Mouse (Mus musculus): ENCODE results near the gene Tspan18. TPM values are rescaled to one million over a fixed set of nuclear protein-coding genes. Genes with fewer than 3 reads are reported as not detected.

Gene Tspan18
- polyA plus RNA-seq, 1 experiment, result 10.6 TPM

DNA sequence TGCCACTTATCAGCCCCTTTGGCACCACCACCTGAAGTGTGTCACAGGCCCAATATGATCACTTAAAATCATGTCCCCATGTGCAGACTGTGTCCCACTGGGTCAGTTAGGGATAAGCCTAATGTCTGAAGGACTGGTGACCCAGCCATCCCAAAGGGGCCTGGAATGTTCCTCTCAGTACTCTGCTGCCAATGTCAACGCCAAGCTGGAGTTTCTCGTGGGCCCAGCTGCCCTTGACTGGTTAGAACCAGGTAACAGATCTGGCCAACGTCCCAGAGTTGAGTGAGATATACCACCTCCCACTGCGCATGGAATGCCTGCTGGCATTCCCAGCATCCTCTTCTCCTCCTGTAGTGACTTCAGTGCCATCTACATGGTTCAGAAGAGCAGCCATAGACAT lies 5.2 kb downstream of the Tspan18 start:
- no peaks in the 10 kb centered on the region for H3K36me3 ChIP-seq (ENCODE audit: control insufficient read depth, insufficient read depth, low read length)
- peaks cover 4% of the 10 kb centered on the region; the same call in 1 of the 2 replicates for H3K27me3 ChIP-seq (ENCODE audit: control insufficient read depth, insufficient read depth, low read length)
- H3K27ac ChIP-seq (ENCODE audit: insufficient read depth, low read length), result no peak overlapping the region
- WGBS, result 79% methylated on average over 4 of the region's 4 CpGs
- no peak for DNase-seq (ENCODE audit: low read depth in 1 of 2, low spot score in 2 of 2)
- TF ChIP-seq POLR2A (IDR thresholded peaks at IDR 0.05; ENCODE audit: low read depth, low read length), result no peak
- TF ChIP-seq CTCF (IDR thresholded peaks at IDR 0.05; ENCODE audit: extremely low read depth, insufficient read depth, insufficient read length, insufficient replicate concordance), result no peak
- H3K4me1 ChIP-seq (ENCODE audit: control insufficient read depth, insufficient read depth, insufficient read length), result peaks cover 7% of the 10 kb centered on the region
- H3K4me3 ChIP-seq (ENCODE audit: extremely low read depth, insufficient read depth, insufficient read length), result no peak overlapping the region

DNA sequence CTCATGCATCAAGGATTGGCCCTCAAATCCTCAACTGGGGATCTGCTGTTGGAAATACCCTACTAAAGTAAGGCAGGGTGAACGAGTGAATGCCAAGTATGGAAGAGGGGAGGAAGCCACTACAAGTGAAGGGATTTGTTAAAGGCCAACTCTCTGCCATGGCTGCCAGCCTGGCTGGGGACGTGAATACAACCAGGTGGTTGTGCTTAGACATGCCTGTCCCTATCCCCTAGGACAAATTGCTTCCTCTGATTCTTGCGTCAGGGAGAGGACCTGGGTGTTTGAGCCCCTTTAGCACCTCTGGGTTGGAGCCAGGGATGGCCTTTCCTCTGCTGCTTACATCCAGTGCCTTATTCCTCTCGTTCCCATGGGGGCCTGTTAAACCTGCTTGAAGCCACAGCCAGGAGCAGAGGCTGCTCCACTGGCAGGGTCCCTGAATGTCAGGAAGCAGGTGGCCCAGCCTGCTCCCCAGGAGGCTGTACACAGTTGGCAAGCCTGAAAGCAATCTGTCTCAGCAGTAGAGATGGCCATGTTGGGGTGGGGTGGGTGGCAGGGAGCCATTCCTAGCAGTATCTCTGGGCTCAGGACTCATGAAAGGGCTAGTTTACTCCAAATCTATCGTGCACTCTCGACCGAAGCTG lies 6.3 kb downstream of the Tspan18 start:
- H3K27ac ChIP-seq (ENCODE audit: insufficient read depth, low read length), result no peak overlapping the region
- 82% methylated on average over 7 of the region's 7 CpGs for WGBS
- no peaks in the 10 kb centered on the region for H3K4me1 ChIP-seq (ENCODE audit: control insufficient read depth, insufficient read depth, insufficient read length)
- no peaks in the 10 kb centered on the region for H3K27me3 ChIP-seq (ENCODE audit: control insufficient read depth, insufficient read depth, low read length)
- DNase-seq (ENCODE audit: low read depth in 1 of 2, low spot score in 2 of 2), result no peak
- no peak overlapping the region for H3K4me3 ChIP-seq (ENCODE audit: extremely low read depth, insufficient read depth, insufficient read length)
- TF ChIP-seq POLR2A (IDR thresholded peaks at IDR 0.05; ENCODE audit: low read depth, low read length) (no peak), CTCF (IDR thresholded peaks at IDR 0.05; ENCODE audit: extremely low read depth, insufficient read depth, insufficient read length, insufficient replicate concordance) (no peak)
- no peaks in the 10 kb centered on the region for H3K36me3 ChIP-seq (ENCODE audit: control insufficient read depth, insufficient read depth, low read length)

DNA sequence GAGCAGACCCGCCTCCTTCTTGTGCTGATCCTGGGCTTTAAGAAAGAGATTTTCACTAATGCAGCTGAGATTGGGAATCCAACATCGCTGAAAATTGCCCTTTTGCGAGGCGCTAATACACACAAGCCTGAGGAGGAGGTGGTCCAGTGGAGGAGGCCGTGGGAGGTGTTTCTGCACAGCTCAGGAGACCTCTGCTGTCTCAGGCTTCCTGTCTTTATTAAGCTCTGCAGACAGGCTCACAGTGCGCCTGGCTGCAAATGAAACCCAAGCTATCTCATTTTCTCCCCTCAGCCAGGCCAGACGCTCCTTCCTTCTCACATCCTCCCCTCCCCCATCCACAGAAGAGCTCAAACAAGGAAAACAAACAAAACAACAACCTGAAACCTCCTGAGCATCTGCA lies 9.6 kb downstream of the Tspan18 start:
- H3K27me3 ChIP-seq (ENCODE audit: control insufficient read depth, insufficient read depth, low read length), result no peaks in the 10 kb centered on the region
- H3K4me3 ChIP-seq (ENCODE audit: extremely low read depth, insufficient read depth, insufficient read length), result no peak overlapping the region
- H3K4me1 ChIP-seq (ENCODE audit: control insufficient read depth, insufficient read depth, insufficient read length), result no peaks in the 10 kb centered on the region
- 77% methylated on average over 7 of the region's 7 CpGs for WGBS
- no peak for TF ChIP-seq POLR2A (IDR thresholded peaks at IDR 0.05; ENCODE audit: low read depth, low read length)
- no peak overlapping the region for H3K27ac ChIP-seq (ENCODE audit: insufficient read depth, low read length)
- H3K36me3 ChIP-seq (ENCODE audit: control insufficient read depth, insufficient read depth, low read length), result no peaks in the 10 kb centered on the region
- no peak for DNase-seq (ENCODE audit: low read depth in 1 of 2, low spot score in 2 of 2)

DNA sequence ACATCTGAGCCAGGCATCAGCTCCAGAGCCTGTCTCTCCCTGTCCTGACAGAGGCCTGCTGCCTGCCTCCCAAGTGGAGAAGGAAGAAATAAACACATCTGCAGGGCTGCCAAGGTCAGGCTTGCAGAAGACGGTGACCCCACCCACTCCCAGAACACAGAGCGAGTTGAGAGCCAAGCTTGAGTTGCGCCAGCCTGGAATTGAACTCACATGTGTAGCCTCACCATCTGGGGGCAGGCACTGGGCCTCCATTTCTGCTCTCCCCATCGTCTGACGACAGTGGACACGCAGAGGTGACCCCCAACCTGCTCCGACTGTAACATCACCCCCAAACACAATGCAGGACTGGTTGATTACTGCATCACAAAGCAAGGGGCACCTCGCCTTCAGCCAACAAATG lies 12.4 kb downstream of the Tspan18 start:
- TF ChIP-seq POLR2A (IDR thresholded peaks at IDR 0.05; ENCODE audit: low read depth, low read length) (no peak), CTCF (IDR thresholded peaks at IDR 0.05; ENCODE audit: extremely low read depth, insufficient read depth, insufficient read length, insufficient replicate concordance) (no peak)
- no peak overlapping the region for H3K27ac ChIP-seq (ENCODE audit: insufficient read depth, low read length)
- no peak for DNase-seq (ENCODE audit: low read depth in 1 of 2, low spot score in 2 of 2)
- H3K4me3 ChIP-seq (ENCODE audit: extremely low read depth, insufficient read depth, insufficient read length), result no peak overlapping the region
- H3K36me3 ChIP-seq (ENCODE audit: control insufficient read depth, insufficient read depth, low read length), result no peaks in the 10 kb centered on the region
- no peaks in the 10 kb centered on the region for H3K27me3 ChIP-seq (ENCODE audit: control insufficient read depth, insufficient read depth, low read length)
- 88% methylated on average over 8 of the region's 8 CpGs for WGBS
- no peaks in the 10 kb centered on the region for H3K4me1 ChIP-seq (ENCODE audit: control insufficient read depth, insufficient read depth, insufficient read length)

DNA sequence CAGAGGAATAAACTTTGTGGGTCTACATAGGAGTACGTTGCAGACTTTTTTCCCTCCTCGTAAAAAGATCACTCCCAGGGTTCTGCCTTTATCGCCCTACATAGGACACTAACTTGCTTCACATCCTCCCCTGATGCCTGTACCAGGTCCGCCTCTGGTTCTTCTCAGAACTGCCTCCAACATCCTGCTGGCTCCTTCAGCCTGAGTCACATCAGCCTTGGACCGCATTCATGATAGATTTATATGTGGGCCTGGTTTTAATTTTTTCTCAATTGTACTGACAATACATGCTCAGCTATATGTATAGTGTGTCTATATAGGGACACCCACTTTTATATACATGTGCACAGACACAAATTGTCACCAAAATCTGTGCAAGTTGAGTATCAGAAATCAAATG lies 14.0 kb downstream of the Tspan18 start:
- no peak for DNase-seq (ENCODE audit: low read depth in 1 of 2, low spot score in 2 of 2)
- Histone ChIP-seq H3K27me3 (ENCODE audit: control insufficient read depth, insufficient read depth, low read length) (no peaks in the 10 kb centered on the region), H3K4me1 (ENCODE audit: control insufficient read depth, insufficient read depth, insufficient read length) (no peaks in the 10 kb centered on the region), H3K4me3 (ENCODE audit: extremely low read depth, insufficient read depth, insufficient read length) (no peak overlapping the region), H3K36me3 (ENCODE audit: control insufficient read depth, insufficient read depth, low read length) (no peaks in the 10 kb centered on the region), H3K27ac (ENCODE audit: insufficient read depth, low read length) (no peak overlapping the region)
- WGBS, result 88% methylated on average over 5 of the region's 5 CpGs
- TF ChIP-seq POLR2A (IDR thresholded peaks at IDR 0.05; ENCODE audit: low read depth, low read length) (no peak), CTCF (IDR thresholded peaks at IDR 0.05; ENCODE audit: extremely low read depth, insufficient read depth, insufficient read length, insufficient replicate concordance) (no peak)

DNA sequence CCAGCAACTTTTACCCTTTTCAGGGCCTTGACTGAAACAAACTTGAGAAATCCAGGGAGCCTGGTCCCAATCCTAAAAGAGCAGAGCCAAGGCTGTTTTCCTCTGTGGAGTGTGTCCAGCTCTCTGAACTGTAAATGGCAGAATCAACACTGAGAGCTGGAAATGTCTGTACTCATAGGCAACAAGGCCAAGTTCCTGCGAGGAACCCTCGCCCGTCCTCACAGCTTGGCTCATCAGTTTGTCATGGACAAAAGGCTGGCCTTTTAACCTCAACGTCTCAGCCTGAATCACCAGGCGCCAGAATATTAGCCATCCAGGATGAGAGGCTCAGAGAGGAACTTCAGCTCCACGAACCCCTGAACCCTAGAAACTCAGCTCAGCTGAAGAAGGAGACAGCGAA lies 14.7 kb downstream of the Tspan18 start:
- DNase-seq (ENCODE audit: low read depth in 1 of 2, low spot score in 2 of 2), result no peak
- H3K27me3 ChIP-seq (ENCODE audit: control insufficient read depth, insufficient read depth, low read length), result no peaks in the 10 kb centered on the region
- H3K27ac ChIP-seq (ENCODE audit: insufficient read depth, low read length), result no peak overlapping the region
- TF ChIP-seq POLR2A (IDR thresholded peaks at IDR 0.05; ENCODE audit: low read depth, low read length) (no peak), CTCF (IDR thresholded peaks at IDR 0.05; ENCODE audit: extremely low read depth, insufficient read depth, insufficient read length, insufficient replicate concordance) (no peak)
- H3K4me3 ChIP-seq (ENCODE audit: extremely low read depth, insufficient read depth, insufficient read length), result no peak overlapping the region
- WGBS, result 77% methylated on average over 7 of the region's 7 CpGs
- no peaks in the 10 kb centered on the region for H3K4me1 ChIP-seq (ENCODE audit: control insufficient read depth, insufficient read depth, insufficient read length)
- H3K36me3 ChIP-seq (ENCODE audit: control insufficient read depth, insufficient read depth, low read length), result no peaks in the 10 kb centered on the region

DNA sequence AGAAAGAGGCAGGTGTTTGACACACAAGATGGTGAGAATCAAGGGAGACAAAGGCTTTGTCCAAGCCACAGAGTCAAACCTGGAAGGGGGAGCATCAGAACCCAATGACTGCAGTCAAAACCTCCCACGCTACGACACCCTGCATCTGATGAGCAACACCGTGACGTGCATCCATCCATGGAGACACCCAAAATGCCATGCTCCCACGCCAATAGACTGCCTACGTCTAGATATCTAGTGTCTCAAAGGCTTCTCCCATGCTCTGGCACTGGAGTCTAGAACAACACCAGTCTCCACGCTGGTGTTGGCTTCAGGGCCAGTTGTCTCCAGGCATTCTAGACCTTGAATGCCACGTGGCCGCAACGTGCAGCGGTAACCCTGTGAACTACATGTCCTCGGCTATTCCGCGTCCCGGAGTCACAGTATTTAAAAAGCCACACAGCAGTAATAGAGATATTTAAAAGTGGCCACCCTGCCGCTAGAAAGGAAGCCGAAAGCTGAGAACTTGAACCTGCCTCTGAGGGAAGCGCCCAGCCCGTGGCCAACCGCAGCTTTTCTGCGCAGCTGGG lies 15.4 kb downstream of the Tspan18 start:
- no peak for DNase-seq (ENCODE audit: low read depth in 1 of 2, low spot score in 2 of 2)
- TF ChIP-seq POLR2A (IDR thresholded peaks at IDR 0.05; ENCODE audit: low read depth, low read length), result no peak
- no peak for TF ChIP-seq CTCF (IDR thresholded peaks at IDR 0.05; ENCODE audit: extremely low read depth, insufficient read depth, insufficient read length, insufficient replicate concordance)
- H3K4me1 ChIP-seq (ENCODE audit: control insufficient read depth, insufficient read depth, insufficient read length), result no peaks in the 10 kb centered on the region
- no peak overlapping the region for H3K4me3 ChIP-seq (ENCODE audit: extremely low read depth, insufficient read depth, insufficient read length)
- no peaks in the 10 kb centered on the region for H3K36me3 ChIP-seq (ENCODE audit: control insufficient read depth, insufficient read depth, low read length)
- no peak overlapping the region for H3K27ac ChIP-seq (ENCODE audit: insufficient read depth, low read length)
- H3K27me3 ChIP-seq (ENCODE audit: control insufficient read depth, insufficient read depth, low read length), result no peaks in the 10 kb centered on the region
- 87% methylated on average over 21 of the region's 21 CpGs for WGBS
